Mouse (Mus musculus) lung, embryonic 14.5 days (tissue): ENCODE measurements at regions not wholly inside any gene's neighbourhood (a gene's known extent, or its start where the extent isn't known, plus 50 kb on each side); places are given as distances from the start of the nearest gene placed in this dataset.

Experiments used
- ATAC-seq: fragments of 200-750 bp; cut with Nextera tagmentation; 2 replicates; pipeline ENCODE4 v1.8.0; 2017; ENCODE audit warnings: mild to moderate bottlenecking, moderate TSS enrichment, moderate library complexity; ENCODE audit not compliant: insufficient read depth
- DNase-seq: peaks from one replicate; pipeline ENCODE4 v3.0.0-alpha.2; 2015
- H3K27ac ChIP-seq: fragments of 300-500 bp; sonication (generic); 2 replicates; pipeline ENCODE4 v1.5.1; 2014; ENCODE audit warnings: low read depth, mild to moderate bottlenecking, moderate library complexity
- H3K27me3 ChIP-seq: fragments of 300-500 bp; sonication (generic); 2 replicates; pipeline ENCODE4 v1.6.1; 2014; ENCODE audit warnings: low read length, control low read depth; ENCODE audit not compliant: insufficient read depth
- H3K36me3 ChIP-seq: fragments of 300-500 bp; sonication (generic); 2 replicates; pipeline ENCODE4 v1.6.1; 2014; ENCODE audit warnings: control low read depth; ENCODE audit not compliant: insufficient read depth
- H3K4me1 ChIP-seq: fragments of 300-500 bp; sonication (generic); 2 replicates; pipeline ENCODE4 v1.6.1; 2014; ENCODE audit warnings: antibody characterized with exemption, control low read depth; ENCODE audit not compliant: insufficient read depth
- H3K4me2 ChIP-seq: fragments of 300-500 bp; sonication (generic); 2 replicates; pipeline ENCODE4 v1.6.1; 2014; ENCODE audit warnings: mild to moderate bottlenecking
- H3K4me3 ChIP-seq: fragments of 300-500 bp; sonication (generic); 2 replicates; pipeline ENCODE4 v1.5.1; 2014; ENCODE audit warnings: low read depth, low read length
- H3K9ac ChIP-seq: fragments of 300-500 bp; sonication (generic); 2 replicates; pipeline ENCODE4 v1.6.1; 2014
- H3K9me3 ChIP-seq: fragments of 300-500 bp; sonication (generic); 2 replicates; pipeline ENCODE4 v1.6.1; 2016; ENCODE audit warnings: low read depth, low read length, control low read depth
- CTCF ChIP-seq: IDR thresholded peaks from 2 replicates; pipeline ENCODE4 v1.5.1; 2016; ENCODE audit warnings: antibody characterized with exemption, low read depth
- WGBS: fragments of 180-500 bp; shearing (Covaris S2); extraction: QIAGEN DNeasy Blood & Tissue Kit; methylation state at CpG from one replicate; pipeline ENCODE4 v1.1.7; 2014; 5-methylcytosine and 5-hydroxymethylcytosine counted together

GRCm38 (mm10) chr1:137541453-137541852, 581.2 kb upstream of the Nr5a2 start:
- Histone ChIP-seq H3K9ac (no peak overlapping the region), H3K4me1 (peaks cover 4% of the 10 kb centered on the region; the same call in 1 of the 2 replicates), H3K4me2 (no peak overlapping the region), H3K36me3 (no peaks in the 10 kb centered on the region), H3K4me3 (no peak overlapping the region), H3K9me3 (no peaks in the 10 kb centered on the region), H3K27ac (no peak overlapping the region), H3K27me3 (no peaks in the 10 kb centered on the region)
- no peak for ATAC-seq
- peak; percentile 38 for DNase-seq
- 57% methylated on average over 9 of the region's 9 CpGs for WGBS
- TF ChIP-seq CTCF, result peak; percentile 31

- Histone ChIP-seq H3K4me2 (0 out of 2 replicates have a peak overlapping the region, but pooled peaks have one; percentile 36), H3K36me3 (no peaks in the 10 kb centered on the region), H3K9me3 (no peaks in the 10 kb centered on the region), H3K4me1 (peaks cover 4% of the 10 kb centered on the region; the same call in 1 of the 2 replicates), H3K27ac (peak overlapping the region; percentile 76), H3K9ac (no peak overlapping the region), H3K4me3 (no peak overlapping the region), H3K27me3 (no peaks in the 10 kb centered on the region)
- ATAC-seq, result peak; percentile 77; the same call in 1 of the 2 replicates
- TF ChIP-seq CTCF, result no peak
- DNase-seq, result peak; percentile 93
- WGBS, result 29% methylated on average over 12 of the region's 12 CpGs
Observed at GRCm38 (mm10) chr1:137539424-137540116, 579.3 kb upstream of the Nr5a2 start.

- Histone ChIP-seq H3K4me1 (no peaks in the 10 kb centered on the region), H3K4me3 (no peak overlapping the region), H3K9me3 (no peaks in the 10 kb centered on the region), H3K36me3 (no peaks in the 10 kb centered on the region), H3K27ac (no peak overlapping the region), H3K9ac (no peak overlapping the region), H3K4me2 (no peak overlapping the region), H3K27me3 (no peaks in the 10 kb centered on the region)
- 96% methylated on average over 2 of the region's 2 CpGs for WGBS
- no peak for TF ChIP-seq CTCF
- DNase-seq, result no peak
- ATAC-seq, result no peak
Observed at GRCm38 (mm10) chr1:137514750-137515149, 554.5 kb upstream of the Nr5a2 start.

- 37% methylated on average over 8 of the region's 8 CpGs for WGBS
- Histone ChIP-seq H3K4me2 (no peak overlapping the region), H3K4me1 (no peaks in the 10 kb centered on the region), H3K9ac (no peak overlapping the region), H3K27me3 (no peaks in the 10 kb centered on the region), H3K4me3 (no peak overlapping the region), H3K9me3 (no peaks in the 10 kb centered on the region), H3K36me3 (no peaks in the 10 kb centered on the region), H3K27ac (no peak overlapping the region)
- ATAC-seq (no peak), DNase-seq (no peak)
- TF ChIP-seq CTCF, result no peak
Observed at GRCm38 (mm10) chr1:137503704-137504422, 543.6 kb upstream of the Nr5a2 start.

GRCm38 (mm10) chr1:137488226-137488625, 528.0 kb upstream of the Nr5a2 start:
- Histone ChIP-seq H3K9ac (no peak overlapping the region), H3K36me3 (no peaks in the 10 kb centered on the region), H3K27ac (no peak overlapping the region), H3K4me2 (0 out of 2 replicates have a peak overlapping the region, but pooled peaks have one; percentile 7), H3K9me3 (no peaks in the 10 kb centered on the region), H3K4me1 (no peaks in the 10 kb centered on the region), H3K4me3 (no peak overlapping the region), H3K27me3 (no peaks in the 10 kb centered on the region)
- no peak for TF ChIP-seq CTCF
- ATAC-seq (peak; percentile 68; the same call in 1 of the 2 replicates), DNase-seq (peak; percentile 65)
- 18% methylated on average over 5 of the region's 5 CpGs for WGBS

DNA sequence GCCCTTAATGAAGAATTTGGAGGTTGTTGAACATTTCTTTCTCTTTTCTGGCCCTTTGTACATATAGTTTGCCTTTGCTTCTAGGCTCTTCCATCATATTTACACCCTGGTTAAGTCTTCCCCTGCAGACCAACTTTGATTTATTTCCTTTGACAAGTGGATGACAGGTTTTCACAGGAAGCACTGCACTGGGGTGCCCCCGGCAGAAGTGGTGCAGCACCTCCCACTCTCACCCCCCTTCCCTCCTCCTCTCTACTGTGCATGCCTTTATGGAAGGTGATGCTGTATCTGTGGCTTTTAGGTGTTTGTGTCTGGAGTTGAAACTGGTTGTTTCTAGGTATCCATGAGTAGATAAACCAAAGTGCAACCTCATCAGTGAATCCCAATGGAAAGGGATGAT, 518.2 kb upstream of the Nr5a2 start:
- 26% methylated on average over 1 of the region's 1 CpGs for WGBS
- no peaks in the 10 kb centered on the region for H3K36me3 ChIP-seq
- ATAC-seq, result no peak

DNA sequence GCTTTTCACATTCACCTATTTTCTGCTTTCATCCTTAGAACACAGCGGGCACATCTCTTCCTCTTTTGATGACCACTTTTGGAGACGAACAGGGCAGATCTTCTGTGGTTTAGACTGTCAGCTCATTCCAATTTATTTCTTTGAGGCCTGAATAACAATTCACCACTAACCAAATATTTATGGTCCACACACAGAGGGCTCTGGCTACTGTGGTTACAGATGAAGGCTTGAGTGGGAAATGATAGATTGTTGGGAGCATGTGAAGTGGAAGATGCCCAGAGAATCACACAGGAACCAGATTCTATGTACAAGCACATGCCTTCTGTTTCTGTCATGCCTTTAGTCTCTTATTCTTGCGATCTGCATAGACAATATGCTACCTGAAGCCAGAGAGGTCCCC, 517.0 kb upstream of the Nr5a2 start:
- no peak for DNase-seq

More for the DNA sequence above, 518.2 kb upstream of the Nr5a2 start:
- Histone ChIP-seq H3K27me3 (no peaks in the 10 kb centered on the region), H3K4me3 (no peak overlapping the region), H3K27ac (no peak overlapping the region), H3K4me1 (no peaks in the 10 kb centered on the region), H3K4me2 (no peak overlapping the region), H3K9ac (no peak overlapping the region), H3K9me3 (no peaks in the 10 kb centered on the region)
- no peak for DNase-seq
- TF ChIP-seq CTCF, result no peak

More for the DNA sequence above, 517.0 kb upstream of the Nr5a2 start:
- Histone ChIP-seq H3K27ac (no peak overlapping the region), H3K4me1 (no peaks in the 10 kb centered on the region), H3K36me3 (no peaks in the 10 kb centered on the region), H3K4me3 (no peak overlapping the region), H3K27me3 (no peaks in the 10 kb centered on the region), H3K9ac (no peak overlapping the region), H3K4me2 (no peak overlapping the region), H3K9me3 (no peaks in the 10 kb centered on the region)
- ATAC-seq, result no peak
- no peak for TF ChIP-seq CTCF
- 70% methylated on average over 3 of the region's 3 CpGs for WGBS
